Mouse (Mus musculus) limb, embryonic 10.5 days (tissue): Measurements from ENCODE around the gene Ptger3. TPM values are rescaled to one million over a fixed set of nuclear protein-coding genes. Genes with fewer than 3 reads are reported as not detected.

ENCODE experiments used
- DNase-seq: peaks from one replicate; pipeline ENCODE4 v3.0.0-alpha.2; 2017; ENCODE audit warnings: low spot score
- H3K27ac ChIP-seq: fragments of 300-500 bp; sonication (generic); 2 replicates; pipeline ENCODE4 v1.5.1; 2016; ENCODE audit warnings: mild to moderate bottlenecking
- H3K27me3 ChIP-seq: fragments of 300-500 bp; sonication (generic); 2 replicates; pipeline ENCODE4 v1.6.1; 2016; ENCODE audit warnings: low read depth, mild to moderate bottlenecking; ENCODE audit not compliant: poor library complexity, severe bottlenecking
- H3K36me3 ChIP-seq: fragments of 300-500 bp; sonication (generic); 2 replicates; pipeline ENCODE4 v1.6.1; 2016; ENCODE audit warnings: mild to moderate bottlenecking, moderate library complexity
- H3K4me1 ChIP-seq: fragments of 300-500 bp; sonication (generic); 2 replicates; pipeline ENCODE4 v1.6.1; 2016
- H3K4me3 ChIP-seq: fragments of 300-500 bp; sonication (generic); 2 replicates; pipeline ENCODE4 v1.5.1; 2016; ENCODE audit warnings: mild to moderate bottlenecking, moderate library complexity
- H3K9me3 ChIP-seq: fragments of 300-500 bp; sonication (generic); replicated peaks from 2 replicates; pipeline ENCODE4 v1.6.1; 2016; ENCODE audit warnings: mild to moderate bottlenecking
- WGBS: fragments of 180-500 bp; shearing (Covaris S2); methylation state at CpG from one replicate; pipeline ENCODE4 v1.1.7; 2016; 5-methylcytosine and 5-hydroxymethylcytosine counted together
- polyA plus RNA-seq: library from polyadenylated mRNA; unstranded; fragments of >200 nt; fragmentation: Nextera tagmentation; extraction: Ambion mirVana; gene quantifications from 2 replicates; pipeline ENCODE4 v1.2.1, GENCODE M21; 2016

Ptger3 gene
- 1.4 and 1.5 TPM in 2 replicates for polyA plus RNA-seq

DNA sequence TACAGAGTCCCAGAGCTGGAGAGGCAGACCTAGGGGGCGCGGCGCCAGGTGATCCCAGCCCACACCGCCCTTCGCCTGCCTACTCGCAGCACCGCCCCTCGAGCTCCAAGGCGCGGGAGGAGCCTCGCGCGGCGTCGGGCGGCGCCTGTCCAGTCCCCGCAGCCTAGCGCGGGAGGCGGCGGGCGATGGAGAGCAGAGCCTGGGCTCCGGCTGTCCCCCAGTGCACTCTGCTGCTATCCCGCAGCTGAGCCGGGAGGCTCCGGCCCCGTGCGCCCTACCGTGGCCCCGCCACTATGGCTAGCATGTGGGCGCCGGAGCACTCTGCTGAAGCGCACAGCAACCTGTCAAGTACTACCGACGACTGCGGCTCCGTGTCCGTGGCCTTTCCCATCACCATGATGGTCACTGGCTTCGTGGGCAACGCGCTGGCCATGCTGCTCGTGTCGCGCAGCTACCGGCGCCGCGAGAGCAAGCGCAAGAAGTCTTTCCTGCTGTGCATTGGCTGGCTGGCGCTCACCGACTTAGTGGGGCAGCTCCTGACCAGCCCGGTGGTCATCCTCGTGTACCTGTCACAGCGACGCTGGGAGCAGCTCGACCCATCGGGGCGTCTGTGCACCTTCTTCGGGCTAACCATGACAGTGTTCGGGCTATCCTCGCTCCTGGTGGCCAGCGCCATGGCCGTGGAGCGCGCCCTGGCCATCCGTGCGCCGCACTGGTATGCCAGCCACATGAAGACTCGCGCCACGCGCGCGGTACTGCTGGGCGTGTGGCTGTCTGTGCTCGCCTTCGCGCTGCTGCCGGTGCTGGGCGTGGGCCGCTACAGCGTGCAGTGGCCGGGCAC is at the start of gene Ptger3:
Gene Ptger3 (plus strand): TSS at position 168 of the 841 bp plus-strand sequence.
- peaks cover 15% of the 10 kb centered on the region for H3K4me1 ChIP-seq
- peaks cover 59% of the 10 kb centered on the region for H3K27me3 ChIP-seq
- WGBS: 1% methylated on average over 84 of the region's 84 CpGs
- H3K9me3 ChIP-seq: no peaks in the 10 kb centered on the region
- H3K36me3 ChIP-seq: no peaks in the 10 kb centered on the region
- DNase-seq: peak; percentile 64
- H3K27ac ChIP-seq: 0 out of 2 replicates have a peak within 1 kb of the TSS, but pooled peaks have one; percentile 36
- peak within 1 kb of the TSS; percentile 56 for H3K4me3 ChIP-seq

DNA sequence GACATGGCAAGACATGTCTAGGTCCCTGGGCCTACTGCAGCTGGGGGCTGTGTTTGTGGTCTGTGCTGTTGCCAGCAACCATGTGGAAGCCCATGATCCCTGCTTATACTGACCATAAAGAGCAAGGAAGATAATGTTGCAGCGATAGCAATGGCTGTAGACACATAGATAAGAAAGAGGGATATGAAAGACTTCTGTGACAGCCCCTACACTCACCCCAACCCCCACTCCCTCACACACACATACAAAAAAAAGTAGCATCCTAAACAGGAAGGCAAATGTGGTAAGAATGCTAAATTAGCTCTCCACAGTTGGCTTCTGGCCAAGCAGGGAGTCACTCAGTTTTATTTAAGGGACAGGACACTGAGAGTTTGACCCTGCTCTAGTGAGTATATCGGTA is 48.7 kb upstream of the Ptger3 start:
- no peaks in the 10 kb centered on the region for H3K4me1 ChIP-seq
- no peak for DNase-seq
- H3K36me3 ChIP-seq: no peaks in the 10 kb centered on the region
- no peak overlapping the region for H3K4me3 ChIP-seq
- no peak overlapping the region for H3K27ac ChIP-seq
- no peaks in the 10 kb centered on the region for H3K9me3 ChIP-seq
- no peaks in the 10 kb centered on the region for H3K27me3 ChIP-seq
- WGBS: 87% methylated on average over 2 of the region's 2 CpGs

DNA sequence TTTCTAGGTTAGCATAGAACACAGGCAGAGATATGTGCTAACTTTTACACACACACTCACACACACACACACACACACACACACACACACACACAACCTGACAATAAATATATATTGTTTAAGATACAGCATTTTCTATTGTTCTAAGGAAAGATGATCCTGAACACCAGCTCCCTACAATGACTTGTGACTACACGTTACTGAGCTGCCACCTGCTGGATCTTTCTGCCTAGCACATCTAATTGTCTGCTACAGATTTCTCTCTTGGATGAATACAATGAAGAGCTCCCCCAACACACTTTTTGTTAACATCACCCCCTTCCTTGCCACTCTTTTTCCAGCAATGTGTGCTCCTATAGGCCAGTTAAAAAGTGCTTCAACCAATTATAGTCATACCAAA is 46.3 kb upstream of the Ptger3 start:
- H3K27me3 ChIP-seq: 0 out of 2 replicates have a peak, but pooled peaks cover 6% of the 10 kb centered on the region
- no peak overlapping the region for H3K4me3 ChIP-seq
- H3K27ac ChIP-seq: no peak overlapping the region
- H3K36me3 ChIP-seq: no peaks in the 10 kb centered on the region
- DNase-seq: peak; percentile 35
- no peaks in the 10 kb centered on the region for H3K9me3 ChIP-seq
- no peaks in the 10 kb centered on the region for H3K4me1 ChIP-seq
- 20% methylated on average over 1 of the region's 1 CpGs for WGBS

DNA sequence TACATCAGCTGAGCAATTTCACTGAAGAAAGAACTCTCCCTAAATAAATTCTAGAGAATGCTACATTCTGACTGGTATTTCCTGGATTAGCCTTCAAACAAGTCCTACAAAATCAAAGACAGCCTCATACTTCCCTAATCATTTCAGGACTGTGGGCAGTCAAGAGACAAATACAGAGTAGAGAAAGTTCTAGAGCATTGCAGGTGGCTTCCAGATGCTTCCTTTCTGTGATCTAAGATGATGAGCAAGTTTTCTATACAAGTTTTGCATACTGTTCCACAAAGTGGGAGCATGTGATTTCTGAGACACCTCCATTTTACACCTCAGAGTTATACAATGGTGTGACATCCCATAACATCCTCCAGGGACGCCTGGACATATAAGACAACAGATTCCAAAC is 42.9 kb upstream of the Ptger3 start:
- WGBS: 34% methylated on average over 1 of the region's 1 CpGs

DNA sequence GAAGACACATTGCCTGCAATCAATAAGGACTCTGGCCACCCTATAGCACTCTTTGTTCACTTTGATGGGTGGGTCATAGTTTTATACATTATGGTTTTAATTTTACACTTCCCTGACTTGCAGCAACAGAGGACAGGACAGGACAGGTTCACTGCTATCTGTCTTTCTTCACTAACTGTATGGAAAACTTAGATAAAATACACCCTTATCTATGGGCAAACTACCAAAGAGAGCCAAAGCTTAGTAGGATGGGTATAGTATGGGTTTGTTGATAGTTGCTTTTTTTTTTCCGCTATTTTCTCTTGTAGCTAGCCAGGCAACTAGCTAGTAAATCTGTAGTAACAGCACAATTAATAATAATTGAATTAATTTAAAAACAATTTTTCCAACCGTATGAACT is 35.1 kb upstream of the Ptger3 start:
- peaks cover 43% of the 10 kb centered on the region for H3K27me3 ChIP-seq
- no peak for DNase-seq
- peaks cover 5% of the 10 kb centered on the region for H3K4me1 ChIP-seq
- WGBS: 75% methylated on average over 2 of the region's 2 CpGs
- H3K36me3 ChIP-seq: peaks cover 4% of the 10 kb centered on the region
- H3K9me3 ChIP-seq: no peaks in the 10 kb centered on the region
- no peak overlapping the region for H3K4me3 ChIP-seq
- H3K27ac ChIP-seq: no peak overlapping the region

More for the DNA sequence above, 42.9 kb upstream of the Ptger3 start:
- DNase-seq: no peak
- H3K9me3 ChIP-seq: no peaks in the 10 kb centered on the region
- no peaks in the 10 kb centered on the region for H3K36me3 ChIP-seq
- H3K27me3 ChIP-seq: 0 out of 2 replicates have a peak, but pooled peaks cover 6% of the 10 kb centered on the region
- H3K4me1 ChIP-seq: no peaks in the 10 kb centered on the region
- no peak overlapping the region for H3K4me3 ChIP-seq
- H3K27ac ChIP-seq: no peak overlapping the region

DNA sequence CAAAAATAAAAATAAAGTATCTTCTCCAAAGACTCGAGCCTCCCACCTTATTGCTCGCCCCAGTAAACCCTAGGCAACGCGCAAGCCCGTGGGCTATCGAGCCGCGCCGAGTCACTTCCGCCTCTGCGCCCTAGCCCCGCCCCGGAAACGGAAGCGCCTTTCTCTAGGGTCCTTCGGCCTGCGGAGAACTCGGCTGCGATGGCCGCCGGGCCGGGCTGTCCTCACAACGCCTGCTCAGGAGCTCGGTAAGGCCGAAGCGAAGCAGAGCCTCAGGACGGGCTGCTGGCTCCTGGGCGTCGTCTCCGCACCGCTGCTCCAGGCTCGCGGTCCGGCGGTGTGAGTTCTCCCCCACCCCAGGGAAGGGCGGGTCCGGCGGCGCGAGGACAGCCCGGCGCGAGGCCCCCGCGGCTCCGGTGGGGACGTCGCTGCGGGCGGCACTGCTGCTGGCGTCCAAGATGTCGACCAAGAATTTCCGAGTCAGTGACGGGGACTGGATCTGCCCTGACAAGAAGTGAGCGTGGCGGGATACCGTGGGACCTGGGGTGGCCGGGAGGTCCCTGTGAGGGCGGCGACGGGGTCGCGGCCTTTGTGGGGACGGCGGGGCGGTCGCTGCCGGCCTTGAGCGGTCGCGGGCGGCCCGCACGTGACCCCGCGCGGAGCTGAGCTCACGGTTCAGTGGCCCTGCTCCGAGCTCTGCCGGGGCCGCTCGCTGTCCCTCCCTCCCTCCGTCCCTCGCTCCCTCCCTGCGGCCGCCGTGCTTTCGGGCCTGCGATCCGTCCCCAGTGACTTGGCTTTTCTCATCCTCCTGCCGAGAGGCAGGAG is 32.5 kb upstream of the Ptger3 start, which contains the start of gene Zranb2:
Gene Zranb2 (plus strand): TSS at position 197 of the 822 bp plus-strand sequence.
- WGBS: under 1% methylated on average over 91 of the region's 91 CpGs
- Histone ChIP-seq H3K27ac (peak within 1 kb of the TSS; percentile 100), H3K9me3 (no peaks in the 10 kb centered on the region), H3K4me3 (peak within 1 kb of the TSS; percentile 72), H3K4me1 (peaks cover 5% of the 10 kb centered on the region), H3K27me3 (peaks cover 40% of the 10 kb centered on the region), H3K36me3 (peaks cover 29% of the 10 kb centered on the region)
- DNase-seq: peak; percentile 98

DNA sequence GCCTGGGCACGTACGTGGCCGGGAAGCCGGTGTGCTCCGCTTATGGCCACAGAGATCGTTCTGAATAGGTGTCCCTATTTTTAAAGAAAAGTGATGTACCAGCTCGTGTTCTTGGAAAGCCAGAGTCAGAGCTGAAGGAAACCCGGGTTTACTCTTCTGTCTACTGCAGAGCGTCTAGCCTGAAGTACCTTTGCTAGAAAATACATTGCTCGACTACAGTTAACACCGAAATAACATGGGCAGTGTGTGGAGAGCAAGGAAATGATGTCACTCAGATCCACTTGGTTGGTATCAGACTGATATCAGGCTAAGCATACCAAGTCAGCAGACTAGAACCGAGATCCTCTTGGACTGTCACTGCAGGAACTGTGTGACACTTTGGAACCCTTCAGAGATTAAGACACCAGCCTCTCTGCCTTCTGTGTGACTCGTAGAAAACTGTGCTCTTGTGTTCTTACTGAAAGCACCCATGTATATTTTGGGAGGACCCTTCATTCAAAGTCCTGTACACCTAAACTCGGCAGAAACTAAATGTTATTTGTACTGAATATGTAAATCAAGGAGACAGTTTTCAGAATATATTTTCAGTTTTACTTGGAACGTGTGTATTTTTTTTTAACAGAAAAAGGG is 31.8 kb upstream of the Ptger3 start:
- Histone ChIP-seq H3K4me3 (peak overlapping the region; percentile 72), H3K4me1 (peaks cover 5% of the 10 kb centered on the region), H3K36me3 (peaks cover 36% of the 10 kb centered on the region), H3K27me3 (peaks cover 33% of the 10 kb centered on the region), H3K9me3 (no peaks in the 10 kb centered on the region), H3K27ac (peak overlapping the region; percentile 100)
- DNase-seq: no peak
- 4% methylated on average over 15 of the region's 15 CpGs for WGBS

DNA sequence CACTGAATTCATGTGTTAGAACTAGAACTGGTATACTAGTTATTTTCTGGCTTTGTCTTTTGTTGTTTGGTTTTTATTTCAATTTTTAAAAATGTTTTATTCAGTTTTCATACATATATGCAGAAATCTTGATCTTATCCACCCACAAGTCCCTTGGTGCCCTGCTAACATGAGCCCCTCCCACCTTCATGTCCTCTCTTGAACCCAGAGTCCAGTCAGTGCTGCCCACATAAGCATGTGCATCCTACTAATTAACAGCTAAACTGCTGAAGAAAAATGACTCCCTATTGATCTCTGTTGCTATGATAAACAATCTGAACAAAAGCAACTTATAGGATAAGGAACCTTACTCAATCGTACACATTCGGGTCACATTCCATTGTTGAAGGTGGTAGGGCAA is 17.4 kb upstream of the Ptger3 start:
- DNase-seq: no peak
- Histone ChIP-seq H3K27ac (no peak overlapping the region), H3K4me3 (no peak overlapping the region), H3K9me3 (no peaks in the 10 kb centered on the region), H3K4me1 (no peaks in the 10 kb centered on the region), H3K36me3 (peaks cover 63% of the 10 kb centered on the region), H3K27me3 (no peaks in the 10 kb centered on the region)
- WGBS: 91% methylated on average over 2 of the region's 2 CpGs

DNA sequence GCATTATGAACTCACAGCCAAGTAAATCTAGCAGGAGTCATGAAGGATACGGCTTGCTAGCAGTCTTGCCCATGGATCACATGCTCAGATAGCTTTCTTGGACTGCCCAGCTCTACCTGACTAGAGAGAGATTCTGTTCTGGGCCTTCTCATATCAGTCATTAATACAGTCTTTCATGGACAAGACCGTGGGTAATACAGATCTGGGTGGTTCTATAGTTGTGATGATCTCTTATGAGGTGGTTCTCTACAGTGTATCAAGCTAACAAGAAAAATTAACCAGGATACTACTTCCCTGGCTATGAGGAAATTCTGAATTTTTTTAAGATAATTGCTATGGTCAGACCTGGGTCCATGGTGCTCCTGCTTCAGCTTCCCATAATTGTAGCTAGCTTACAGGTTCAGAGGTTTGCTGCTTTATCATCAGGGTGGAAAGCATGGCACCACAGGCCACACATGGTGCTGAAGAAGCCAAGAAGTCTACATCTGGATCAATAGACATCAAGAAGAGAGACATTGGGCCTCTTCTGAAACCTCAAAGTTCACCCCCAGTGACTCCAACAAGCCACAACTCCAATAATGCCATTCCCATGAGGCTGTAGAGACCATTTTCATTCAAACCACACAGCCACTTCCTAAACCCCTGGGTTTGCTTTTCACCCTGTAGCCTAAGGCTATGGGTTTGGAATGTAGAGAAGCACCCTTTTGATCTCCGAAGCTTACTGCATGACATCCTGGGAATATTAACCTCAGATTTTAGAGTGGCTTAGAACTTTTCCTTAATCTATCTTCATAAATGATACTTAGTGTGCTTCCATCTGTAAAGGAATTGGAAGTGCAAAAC is 16.7 kb upstream of the Ptger3 start:
- Histone ChIP-seq H3K4me1 (no peaks in the 10 kb centered on the region), H3K4me3 (no peak overlapping the region), H3K36me3 (peaks cover 56% of the 10 kb centered on the region), H3K27ac (no peak overlapping the region), H3K9me3 (no peaks in the 10 kb centered on the region), H3K27me3 (no peaks in the 10 kb centered on the region)
- 99% methylated on average over 3 of the region's 3 CpGs for WGBS
- DNase-seq: no peak

DNA sequence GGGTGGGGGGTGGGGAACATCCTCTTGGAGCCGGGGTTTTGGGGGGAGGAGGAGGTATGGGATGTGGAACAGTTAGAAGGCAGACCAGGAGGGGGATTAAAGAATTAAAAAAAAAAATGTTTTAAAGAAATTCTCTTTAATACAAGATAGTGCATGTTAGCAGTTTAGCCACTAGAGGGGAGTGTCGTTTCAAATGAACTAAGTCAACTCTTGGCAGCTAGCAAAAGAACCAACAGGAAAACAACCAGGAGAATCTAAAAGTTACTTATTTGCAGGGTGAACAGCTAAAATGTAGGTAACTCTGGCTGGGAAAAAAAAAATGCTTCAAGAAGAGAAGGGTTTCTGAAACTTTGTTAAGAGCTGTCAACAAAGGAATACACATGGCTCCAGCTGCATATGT is 1.5 kb upstream of the Ptger3 start:
- no peak for DNase-seq
- peaks cover 51% of the 10 kb centered on the region for H3K27me3 ChIP-seq
- 18% methylated on average over 2 of the region's 2 CpGs for WGBS

DNA sequence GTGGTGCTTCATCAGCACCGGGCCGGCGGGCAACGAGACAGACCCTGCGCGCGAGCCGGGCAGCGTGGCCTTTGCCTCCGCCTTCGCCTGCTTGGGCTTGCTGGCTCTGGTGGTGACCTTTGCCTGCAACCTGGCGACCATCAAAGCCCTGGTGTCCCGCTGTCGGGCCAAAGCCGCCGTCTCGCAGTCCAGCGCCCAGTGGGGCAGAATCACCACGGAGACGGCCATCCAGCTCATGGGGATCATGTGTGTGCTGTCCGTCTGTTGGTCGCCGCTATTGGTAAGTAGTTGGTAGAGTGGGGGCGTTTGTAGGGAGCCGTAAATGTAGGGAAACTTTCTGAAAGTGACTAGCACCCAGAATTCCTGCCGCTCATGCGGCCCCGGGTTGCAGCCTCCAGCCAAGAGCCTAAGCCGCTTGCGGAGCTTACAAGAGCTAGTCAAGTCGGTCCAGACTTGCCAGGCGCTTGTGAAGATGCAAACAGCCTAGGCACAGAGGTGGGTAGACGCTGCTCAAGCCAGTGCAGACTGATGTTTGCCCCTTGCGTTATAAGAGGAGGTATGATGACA is 957 bp downstream of the Ptger3 start:
- Histone ChIP-seq H3K4me1 (peaks cover 15% of the 10 kb centered on the region), H3K9me3 (no peaks in the 10 kb centered on the region), H3K27ac (no peak overlapping the region), H3K36me3 (no peaks in the 10 kb centered on the region), H3K27me3 (peaks cover 59% of the 10 kb centered on the region), H3K4me3 (peak overlapping the region; percentile 56)
- DNase-seq: no peak
- 4% methylated on average over 34 of the region's 34 CpGs for WGBS

More for the DNA sequence above, 1.5 kb upstream of the Ptger3 start:
- Histone ChIP-seq H3K27ac (no peak overlapping the region), H3K4me1 (peaks cover 15% of the 10 kb centered on the region), H3K4me3 (no peak overlapping the region), H3K36me3 (no peaks in the 10 kb centered on the region), H3K9me3 (no peaks in the 10 kb centered on the region)

DNA sequence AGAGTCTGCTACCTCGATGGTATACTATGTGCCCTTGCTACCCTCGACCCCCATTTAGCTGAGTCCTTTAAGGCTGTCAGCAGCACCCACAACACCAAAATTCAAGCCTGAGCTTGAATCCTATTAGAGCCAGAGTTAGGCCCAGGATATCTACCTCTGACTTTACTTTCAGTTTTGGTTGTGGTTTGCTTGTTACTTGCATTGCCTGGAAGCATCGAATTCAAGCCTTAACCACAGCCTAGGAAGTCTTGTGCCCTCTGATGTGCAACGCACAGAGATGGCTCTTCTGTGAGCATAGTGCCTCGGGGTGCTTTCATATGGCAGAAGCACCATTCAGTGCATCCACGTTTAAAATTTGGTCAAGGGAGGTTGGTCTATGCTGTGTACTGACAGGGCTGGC is 5.3 kb downstream of the Ptger3 start:
- no peak overlapping the region for H3K4me3 ChIP-seq
- WGBS: 87% methylated on average over 6 of the region's 6 CpGs

More for the DNA sequence above, 5.3 kb downstream of the Ptger3 start:
- Histone ChIP-seq H3K4me1 (peaks cover 10% of the 10 kb centered on the region), H3K9me3 (no peaks in the 10 kb centered on the region), H3K27ac (no peak overlapping the region), H3K27me3 (peaks cover 35% of the 10 kb centered on the region), H3K36me3 (no peaks in the 10 kb centered on the region)
- DNase-seq: no peak
